Mouse (Mus musculus) neural tube, embryonic 13.5 days (tissue): Measurements from ENCODE around the gene Ehmt2. TPM values are rescaled to one million over a fixed set of nuclear protein-coding genes. Genes with fewer than 3 reads are reported as not detected.
"Not testable (repeated sequence)": the region's sequence is repeated elsewhere in the genome, so short reads cannot be mapped to it uniquely, and the experiment has no call there.

Experiments
- ATAC-seq: fragments of 200-750 bp; cut with Nextera tagmentation; 2 replicates; pipeline ENCODE4 v1.8.0; 2017; ENCODE audit warnings: low read depth, mild to moderate bottlenecking, moderate TSS enrichment, moderate library complexity
- H3K27ac ChIP-seq: fragments of 300-500 bp; sonication (generic); replicated peaks from 2 replicates; pipeline ENCODE4 v1.5.1; 2015; ENCODE audit warnings: moderate library complexity, mild to moderate bottlenecking, inconsistent platforms
- H3K27me3 ChIP-seq: fragments of 300-500 bp; sonication (generic); 2 replicates; pipeline ENCODE4 v1.6.1; 2015; ENCODE audit warnings: mild to moderate bottlenecking, inconsistent platforms
- H3K36me3 ChIP-seq: fragments of 300-500 bp; sonication (generic); 2 replicates; pipeline ENCODE4 v1.6.1; 2015; ENCODE audit warnings: mild to moderate bottlenecking, inconsistent platforms
- H3K4me1 ChIP-seq: fragments of 300-500 bp; sonication (generic); replicated peaks from 2 replicates; pipeline ENCODE4 v1.6.1; 2015; ENCODE audit warnings: inconsistent platforms
- H3K4me2 ChIP-seq: fragments of 300-500 bp; sonication (generic); 2 replicates; pipeline ENCODE4 v1.6.1; 2015; ENCODE audit warnings: inconsistent platforms, mild to moderate bottlenecking, moderate library complexity
- H3K4me3 ChIP-seq: fragments of 300-500 bp; sonication (generic); 2 replicates; pipeline ENCODE4 v1.5.1; 2015; ENCODE audit warnings: mild to moderate bottlenecking, inconsistent platforms
- H3K9ac ChIP-seq: fragments of 300-500 bp; sonication (generic); 2 replicates; pipeline ENCODE4 v1.6.1; 2015; ENCODE audit warnings: moderate library complexity, mild to moderate bottlenecking, inconsistent platforms
- H3K9me3 ChIP-seq: fragments of 300-500 bp; sonication (generic); 2 replicates; pipeline ENCODE4 v1.6.1; 2016; ENCODE audit warnings: inconsistent platforms
- WGBS: fragments of 180-500 bp; shearing (Covaris S2); methylation state at CpG from one replicate; pipeline ENCODE4 v1.1.7; 2015; 5-methylcytosine and 5-hydroxymethylcytosine counted together
- polyA plus RNA-seq: library from polyadenylated mRNA; unstranded; fragments of >200 nt; fragmentation: Nextera tagmentation; extraction: Ambion mirVana; gene quantifications from 2 replicates; pipeline ENCODE4 v1.2.1, GENCODE M21; 2015

The Ehmt2 gene
- polyA plus RNA-seq, 1 experiment from 2014 or later: 86.8 TPM

DNA sequence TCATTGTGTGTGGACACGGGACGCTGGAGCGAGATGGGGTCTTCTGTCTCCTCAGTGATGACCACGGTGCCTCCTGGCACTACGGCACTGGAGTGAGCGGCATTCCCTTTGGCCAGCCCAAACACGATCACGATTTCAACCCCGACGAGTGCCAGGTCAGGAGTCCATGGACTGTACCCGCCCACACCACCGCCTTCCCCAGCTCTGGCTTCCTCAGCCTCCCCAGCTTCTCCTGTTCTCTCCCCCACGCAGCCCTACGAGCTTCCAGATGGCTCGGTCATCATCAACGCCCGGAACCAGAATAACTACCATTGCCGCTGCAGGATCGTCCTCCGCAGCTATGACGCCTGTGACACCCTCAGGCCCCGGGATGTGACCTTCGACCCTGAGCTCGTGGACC is 35.8 kb downstream of the Ehmt2 start:
- H3K4me2 ChIP-seq: no peak overlapping the region
- H3K4me1 ChIP-seq: peaks cover 12% of the 10 kb centered on the region
- H3K9me3 ChIP-seq: no peaks in the 10 kb centered on the region
- H3K9ac ChIP-seq: no peak overlapping the region
- H3K27ac ChIP-seq: no peak overlapping the region
- H3K4me3 ChIP-seq: no peak overlapping the region
- no peaks in the 10 kb centered on the region for H3K27me3 ChIP-seq
- no peak for ATAC-seq
- peaks cover 20% of the 10 kb centered on the region for H3K36me3 ChIP-seq
- WGBS: 78% methylated on average over 24 of the region's 24 CpGs

DNA sequence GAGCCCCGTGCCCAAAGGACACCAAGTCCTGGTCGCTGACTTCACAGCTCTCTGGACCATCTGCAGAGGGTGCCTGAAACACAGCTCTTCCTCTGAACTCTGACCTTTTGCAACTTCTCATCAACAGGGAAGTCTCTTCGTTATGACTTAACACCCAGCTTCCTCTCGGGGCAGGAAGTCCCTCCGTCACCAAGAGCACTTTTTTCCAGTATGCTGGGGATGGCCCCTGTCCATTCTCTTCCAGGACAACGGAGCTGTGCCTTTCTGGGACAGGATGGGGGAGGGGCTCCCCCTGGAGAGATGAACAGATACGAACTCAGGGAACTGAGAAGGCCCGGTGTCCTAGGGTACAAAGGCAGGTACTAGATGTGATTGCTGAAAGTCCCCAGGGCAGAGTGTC is 36.6 kb downstream of the Ehmt2 start:
- Histone ChIP-seq H3K9me3 (no peaks in the 10 kb centered on the region), H3K9ac (no peak overlapping the region), H3K27me3 (no peaks in the 10 kb centered on the region), H3K4me2 (no peak overlapping the region), H3K4me3 (no peak overlapping the region), H3K27ac (no peak overlapping the region), H3K4me1 (peaks cover 12% of the 10 kb centered on the region), H3K36me3 (peaks cover 20% of the 10 kb centered on the region)
- 57% methylated on average over 8 of the region's 8 CpGs for WGBS
- ATAC-seq: no peak

- no peak overlapping the region for H3K27ac ChIP-seq
- peaks cover 20% of the 10 kb centered on the region for H3K36me3 ChIP-seq
- no peak for ATAC-seq
- no peak overlapping the region for H3K9ac ChIP-seq
- no peaks in the 10 kb centered on the region for H3K9me3 ChIP-seq
- H3K27me3 ChIP-seq: no peaks in the 10 kb centered on the region
- 82% methylated on average over 6 of the region's 6 CpGs for WGBS
- H3K4me1 ChIP-seq: peaks cover 7% of the 10 kb centered on the region
- no peak overlapping the region for H3K4me2 ChIP-seq
- H3K4me3 ChIP-seq: no peak overlapping the region
These were observed 39.8 kb downstream of the Ehmt2 start for GRCm38 (mm10) chr17:34937960-34938505.

- H3K27ac ChIP-seq: 0 out of 2 replicates have a peak overlapping the region, but pooled peaks have one; percentile 23
- no peaks in the 10 kb centered on the region for H3K36me3 ChIP-seq
- peak overlapping the region; percentile 27 for H3K4me3 ChIP-seq
- H3K9ac ChIP-seq: peak overlapping the region; percentile 63
- no peaks in the 10 kb centered on the region for H3K9me3 ChIP-seq
- peaks cover 7% of the 10 kb centered on the region for H3K4me1 ChIP-seq
- ATAC-seq: no peak
- peak overlapping the region; percentile 51 for H3K4me2 ChIP-seq
- 5% methylated on average over 15 of the region's 15 CpGs for WGBS
- no peaks in the 10 kb centered on the region for H3K27me3 ChIP-seq
These were observed 43.2 kb downstream of the Ehmt2 start for GRCm38 (mm10) chr17:34941344-34942041.

- Histone ChIP-seq H3K27me3 (no peaks in the 10 kb centered on the region), H3K4me2 (no peak overlapping the region), H3K27ac (no peak overlapping the region), H3K9me3 (no peaks in the 10 kb centered on the region), H3K4me1 (peaks cover 7% of the 10 kb centered on the region), H3K9ac (no peak overlapping the region), H3K4me3 (no peak overlapping the region), H3K36me3 (peaks cover 4% of the 10 kb centered on the region; the same call in 1 of the 2 replicates)
- 77% methylated on average over 4 of the region's 4 CpGs for WGBS
- ATAC-seq: no peak
These were observed 45.0 kb downstream of the Ehmt2 start for GRCm38 (mm10) chr17:34943128-34943815.

DNA sequence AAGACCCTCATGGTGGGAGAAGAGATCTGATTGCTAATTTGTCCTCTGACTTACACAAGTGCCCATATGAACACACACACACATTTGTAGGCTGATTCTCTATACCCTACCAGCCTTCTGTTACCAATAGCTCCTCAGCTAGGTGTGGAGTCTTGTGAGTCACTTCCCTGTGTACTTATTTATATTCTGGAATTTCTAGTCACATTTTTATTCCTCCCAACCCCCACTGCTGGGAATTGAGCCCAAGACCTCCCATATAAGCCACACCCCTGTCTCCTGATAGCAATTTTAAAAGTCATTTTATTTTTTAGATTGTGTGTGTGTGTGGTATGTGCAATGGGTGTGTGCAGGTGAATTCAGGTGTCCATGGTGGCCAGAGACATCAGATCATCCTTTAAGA is 46.1 kb downstream of the Ehmt2 start:
- Histone ChIP-seq H3K36me3 (peaks cover 13% of the 10 kb centered on the region), H3K27ac (no peak overlapping the region), H3K9me3 (no peaks in the 10 kb centered on the region), H3K9ac (no peak overlapping the region), H3K27me3 (no peaks in the 10 kb centered on the region), H3K4me2 (no peak overlapping the region), H3K4me3 (no peak overlapping the region), H3K4me1 (peaks cover 7% of the 10 kb centered on the region)
- no peak for ATAC-seq

DNA sequence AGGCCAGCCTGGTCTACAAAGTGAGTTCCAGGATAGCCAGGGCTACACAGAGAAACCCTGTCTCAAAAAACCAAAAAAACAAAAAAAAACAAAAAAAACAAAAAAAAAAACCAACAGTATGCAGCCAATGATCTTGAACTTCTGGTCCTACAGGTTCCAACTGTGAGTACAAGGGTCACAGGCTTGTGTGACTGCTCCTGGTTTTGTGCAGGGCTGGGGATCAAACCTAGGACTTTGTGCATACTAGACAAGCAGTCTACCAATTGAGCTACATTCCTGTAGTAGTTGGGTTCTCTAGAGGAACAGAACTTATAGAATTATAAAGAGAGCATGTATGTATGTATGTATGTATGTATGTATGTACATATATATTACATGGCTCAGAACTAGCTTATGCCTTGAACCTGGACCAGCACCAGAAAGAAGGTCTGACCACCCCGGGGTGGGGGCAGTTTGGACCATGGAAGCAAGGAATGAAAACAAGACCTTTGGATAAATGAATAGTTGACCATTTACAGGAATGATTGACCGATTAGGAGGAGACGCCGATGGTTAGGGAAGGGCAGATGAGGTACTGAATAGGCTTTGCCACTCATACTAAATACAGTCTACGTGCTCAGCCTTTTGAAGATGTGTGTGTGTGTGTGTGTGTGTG is 48.3 kb downstream of the Ehmt2 start:
- H3K9me3 ChIP-seq: no peaks in the 10 kb centered on the region
- no peak overlapping the region for H3K4me2 ChIP-seq
- ATAC-seq: no peak
- 89% methylated on average over 5 of the region's 5 CpGs for WGBS
- peaks cover 23% of the 10 kb centered on the region for H3K4me1 ChIP-seq
- no peak overlapping the region for H3K9ac ChIP-seq
- H3K4me3 ChIP-seq: no peak overlapping the region
- no peaks in the 10 kb centered on the region for H3K27me3 ChIP-seq
- no peak overlapping the region for H3K27ac ChIP-seq
- peaks cover 30% of the 10 kb centered on the region for H3K36me3 ChIP-seq

- Histone ChIP-seq H3K27me3 (no peaks in the 10 kb centered on the region), H3K4me2 (no peak overlapping the region), H3K4me1 (peaks cover 20% of the 10 kb centered on the region), H3K4me3 (no peak overlapping the region), H3K27ac (no peak overlapping the region), H3K9ac (no peak overlapping the region), H3K36me3 (peaks cover 30% of the 10 kb centered on the region), H3K9me3 (no peaks in the 10 kb centered on the region)
- ATAC-seq: no peak
- 27% methylated on average over 8 of the region's 8 CpGs for WGBS
These were observed 49.3 kb downstream of the Ehmt2 start for GRCm38 (mm10) chr17:34947606-34948005.

GRCm38 (mm10) chr17:34948721-34949552 is 50.7 kb downstream of the Ehmt2 start:
- ATAC-seq, H3K4me3 ChIP-seq, H3K4me2 ChIP-seq, H3K9me3 ChIP-seq, H3K27ac ChIP-seq, H3K9ac ChIP-seq, H3K27me3 ChIP-seq: not testable (repeated sequence)
- peaks cover 30% of the 10 kb centered on the region for H3K36me3 ChIP-seq
- H3K4me1 ChIP-seq: peaks cover 20% of the 10 kb centered on the region
- WGBS: 62% methylated on average over 9 of the region's 9 CpGs

GRCm38 (mm10) chr17:34949553-34949969 is 51.3 kb downstream of the Ehmt2 start:
- H3K36me3 ChIP-seq: peaks cover 30% of the 10 kb centered on the region
- H3K4me2 ChIP-seq: peak overlapping the region; percentile 98
- H3K9me3 ChIP-seq: no peaks in the 10 kb centered on the region
- no peaks in the 10 kb centered on the region for H3K27me3 ChIP-seq
- H3K4me3 ChIP-seq: peak overlapping the region; percentile 98
- no peak overlapping the region for H3K27ac ChIP-seq
- WGBS: 44% methylated on average over 4 of the region's 4 CpGs
- ATAC-seq: no peak
- H3K4me1 ChIP-seq: peaks cover 20% of the 10 kb centered on the region
- no peak overlapping the region for H3K9ac ChIP-seq

DNA sequence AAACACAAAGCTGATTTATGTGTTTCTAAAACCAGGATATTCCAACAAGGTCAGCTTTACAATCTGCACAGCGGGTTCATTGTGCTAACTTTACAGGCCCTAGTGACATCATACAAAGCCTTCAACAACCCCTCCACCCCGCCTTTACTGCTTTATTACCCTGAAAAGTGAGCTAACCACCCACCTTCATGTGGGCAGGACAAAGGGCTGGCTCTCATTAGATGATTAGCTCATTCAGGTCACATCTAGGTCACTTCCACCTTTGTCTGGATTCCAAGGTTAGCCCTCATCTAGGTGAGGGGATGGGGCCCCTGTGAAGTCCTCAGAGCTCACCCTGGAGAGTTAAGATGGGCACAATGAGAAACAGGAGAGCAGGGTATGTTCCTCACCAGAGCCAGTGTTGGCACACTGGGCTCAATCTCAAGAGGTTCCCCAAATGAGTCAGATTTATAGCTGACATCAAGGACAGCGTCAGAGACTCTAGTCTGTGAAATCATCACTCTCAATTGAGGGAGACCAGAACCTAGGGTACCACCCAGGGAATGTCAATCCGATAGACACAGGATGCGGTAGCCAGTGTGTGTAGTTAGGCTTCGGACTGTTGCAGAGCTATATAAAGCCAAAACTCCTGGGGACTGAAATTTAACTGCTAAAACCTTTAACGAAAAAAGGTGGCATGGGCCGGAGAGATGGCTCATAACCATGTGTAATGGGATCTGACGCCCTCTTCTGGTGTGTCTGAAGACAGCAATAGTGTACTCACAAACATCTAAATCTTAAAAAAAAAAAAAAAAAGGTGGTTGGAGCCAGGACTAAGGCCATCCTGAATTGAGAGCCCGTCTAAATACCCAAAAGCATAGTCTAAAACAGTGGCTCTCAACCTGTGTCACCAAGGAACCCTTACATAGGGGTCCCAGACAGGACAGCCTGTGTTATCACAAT is 52.5 kb downstream of the Ehmt2 start:
- Histone ChIP-seq H3K36me3 (peaks cover 30% of the 10 kb centered on the region), H3K9ac (peak overlapping the region; percentile 100), H3K4me2 (peak overlapping the region; percentile 98), H3K27ac (peak overlapping the region; percentile 92), H3K4me1 (peaks cover 20% of the 10 kb centered on the region), H3K9me3 (no peaks in the 10 kb centered on the region), H3K27me3 (peaks cover 11% of the 10 kb centered on the region), H3K4me3 (peak overlapping the region; percentile 98)
- WGBS: 10% methylated on average over 10 of the region's 10 CpGs
- ATAC-seq: no peak
